In genomic region chr16:94327781-94328711, GRCm38 (mm10) we compare ENCODE assay signal across 8 mouse cellular contexts. TPM values are rescaled to one million over a fixed set of nuclear protein-coding genes. Genes with fewer than 3 reads are reported as not detected.
A peak's percentile ranks its signal among the peaks of the same experiment; 100 is the strongest.
DNase-seq lines count a peak whose midpoint lies in the region; ATAC-seq and TF ChIP-seq lines count a peak whose summit lies in the region.

Ripply3 (plus strand) TSS chr16:94328420.

- H3K9me3 ChIP-seq in intestine, postnatal 0 days (ENCODE audit: control insufficient read depth) = no peaks in the 10 kb centered on the region
- no peaks in the 10 kb centered on the region for H3K9me3 ChIP-seq in neural tube, embryonic 12.5 days

- H3K27ac ChIP-seq in heart, adult 2 months = peak within 1 kb of the TSS; percentile 81
- no peak within 1 kb of the TSS for H3K27ac ChIP-seq in intestine, postnatal 0 days (ENCODE audit: low read depth, low read length)
- H3K27ac ChIP-seq in neural tube, embryonic 12.5 days = no peak within 1 kb of the TSS

- peak within 1 kb of the TSS; percentile 72 for H3K9ac ChIP-seq in heart, adult 2 months (ENCODE audit: low read depth, low read length)
- H3K9ac ChIP-seq in intestine, postnatal 0 days (ENCODE audit: low read depth, low read length) = peak within 1 kb of the TSS; percentile 57
- H3K9ac ChIP-seq in neural tube, embryonic 12.5 days = peak within 1 kb of the TSS; percentile 38

- no peaks in the 10 kb centered on the region for H3K27me3 ChIP-seq in heart, adult 2 months (ENCODE audit: control insufficient read depth, insufficient read depth, low read length)
- 0 out of 2 replicates have a peak, but pooled peaks cover 4% of the 10 kb centered on the region for H3K27me3 ChIP-seq in intestine, postnatal 0 days (replicated peaks; ENCODE audit: control insufficient read depth, insufficient read depth, low read length)
- peaks cover 33% of the 10 kb centered on the region for H3K27me3 ChIP-seq in neural tube, embryonic 12.5 days (replicated peaks)

- TF ChIP-seq EP300 in heart, adult 2 months (IDR thresholded peaks at IDR 0.05; ENCODE audit: insufficient read depth, low read depth, low read length) = no peak

- peak; percentile 27 for DNase-seq in cerebellum, postnatal 25 days
- DNase-seq in cerebellum, postnatal 36 days = no peak
- peak; percentile 66 for DNase-seq in embryo, embryonic 10.5 days (ENCODE audit: low spot score)
- DNase-seq in heart, adult 2 months = peak; percentile 78 to 81
- DNase-seq in lung, adult 18-20 months = peak; percentile 84 to 89
- DNase-seq in left cerebral cortex, postnatal 25 days (ENCODE audit: low spot score in 2 of 2) = no peak

- no peaks in the 10 kb centered on the region for H3K79me2 ChIP-seq in heart, adult 2 months (replicated peaks; ENCODE audit: control insufficient read depth, insufficient read depth, low read length)

- intact Hi-C loops in heart, adult 2 months (cut with DNase I) = loop anchor here (2.0 to 5.0 kb wide), 2 partner anchors 13 to 36 kb away; no protein-coding TSS in a partner anchor
- intact Hi-C loops in left cerebral cortex, postnatal 25 days (cut with DNase I) = no loop called here

- peak; percentile 85 for TF ChIP-seq POLR2A in heart, adult 2 months (IDR thresholded peaks at IDR 0.05; ENCODE audit: insufficient read depth, low read depth, low read length)

- H3K4me1 ChIP-seq in heart, adult 2 months (ENCODE audit: control insufficient read depth, insufficient read depth, low read length) = no peaks in the 10 kb centered on the region; the same call in 1 of the 2 replicates
- peaks cover 3% of the 10 kb centered on the region; the same call in 1 of the 2 replicates for H3K4me1 ChIP-seq in intestine, postnatal 0 days (replicated peaks; ENCODE audit: control insufficient read depth, insufficient read depth, low read length)
- H3K4me1 ChIP-seq in neural tube, embryonic 12.5 days = peaks cover 24% of the 10 kb centered on the region

- WGBS in heart, adult 2 months = 2% methylated on average over 63 of the region's 63 CpGs
- 2% methylated on average over 62 of the region's 63 CpGs for WGBS in intestine, postnatal 0 days
- WGBS in neural tube, embryonic 12.5 days = 1% methylated on average over 63 of the region's 63 CpGs

- no peak for TF ChIP-seq CTCF in heart, adult 2 months (IDR thresholded peaks at IDR 0.05)
- TF ChIP-seq CTCF in intestine, postnatal 0 days (IDR thresholded peaks at IDR 0.05; ENCODE audit: low read depth) = no peak

- peak; percentile 42 for ATAC-seq in intestine, postnatal 0 days
- ATAC-seq in neural tube, embryonic 12.5 days (ENCODE audit: low FRiP score, low read depth) = peak; percentile 44

- peak within 1 kb of the TSS; percentile 57 for H3K4me3 ChIP-seq in heart, adult 2 months
- peak within 1 kb of the TSS; percentile 68 for H3K4me3 ChIP-seq in intestine, postnatal 0 days (ENCODE audit: low read depth, low read length)
- peak within 1 kb of the TSS; percentile 41 for H3K4me3 ChIP-seq in neural tube, embryonic 12.5 days

- H3K36me3 ChIP-seq in heart, adult 2 months (ENCODE audit: control insufficient read depth, insufficient read depth, low read length) = no peaks in the 10 kb centered on the region
- H3K36me3 ChIP-seq in intestine, postnatal 0 days (ENCODE audit: control insufficient read depth, insufficient read depth) = no peaks in the 10 kb centered on the region
- no peaks in the 10 kb centered on the region for H3K36me3 ChIP-seq in neural tube, embryonic 12.5 days

- peak within 1 kb of the TSS; percentile 92 for H3K4me2 ChIP-seq in intestine, postnatal 0 days (replicated peaks; ENCODE audit: low read depth)
- H3K4me2 ChIP-seq in neural tube, embryonic 12.5 days (replicated peaks) = peak within 1 kb of the TSS; percentile 73

RNA-seq across cellular contexts. Expression of gene Ripply3, which starts in this region (rescaled TPM):
- 1 to 10 TPM; 3.9 to 5.1 TPM for total RNA-seq in heart, adult 2 months (2021)
- polyA plus RNA-seq in heart, adult 2 months (2012; rRNA removed) = 2.9 and 5.1 TPM in 2 replicates
- polyA plus RNA-seq in intestine, postnatal 0 days (2015; fragmentation: Nextera tagmentation; extraction: Ambion mirVana) = 2.7 and 3.1 TPM in 2 replicates
- 3.5 and 4.1 TPM in 2 replicates for polyA plus RNA-seq in neural tube, embryonic 12.5 days (2016; fragmentation: Nextera tagmentation; extraction: Ambion mirVana)
- total RNA-seq in left cerebral cortex, postnatal 25 days (2021) = not detected

Comparison
In these comparisons a context has a peak if more than half of its experiments do, and no peak if none do; other contexts are left out.
1. RNA of gene Ripply3 (total RNA-seq): 3.9 to 5.1 TPM in heart, adult 2 months; not detected in left cerebral cortex, postnatal 25 days; every median in the first group is over 4 times any median in the second.
2. DNase-seq: peak in cerebellum, postnatal 25 days (2 of 2), embryo, embryonic 10.5 days (single experiment), heart, adult 2 months (2 of 2) and lung, adult 18-20 months (2 of 2); none in cerebellum, postnatal 36 days (0 of 2) and left cerebral cortex, postnatal 25 days (0 of 2).
3. Peak in every context shown above with its lines, with median percentiles within 50 percentile points of each other: H3K4me3 ChIP-seq and H3K9ac ChIP-seq.